Mouse (Mus musculus): ENCODE measurements around the gene Ubash3a.

Ubash3a gene

GRCm38 (mm10) chr17:31198877-31199276 is 8.8 kb upstream of the Ubash3a start, which contains the start of gene Tmprss3:
Tmprss3 (minus strand) TSS chr17:31198977.
- POLR2A ChIA-PET = interaction anchor here in 2 of 4 experiments (0.5 kb wide), 2 partner anchors 58 to 132 kb away, joined by 3 to 5 read pairs; no protein-coding TSS in a partner anchor
- CTCF ChIA-PET = interaction anchor here in 1 of 4 experiments (1.1 kb wide), 1 partner anchor 77 kb away, joined by 3 read pairs; no protein-coding TSS in a partner anchor

GRCm38 (mm10) chr17:31208654-31209053 is 981 bp downstream of the Ubash3a start:
- POLR2A ChIA-PET = interaction anchor here in 1 of 4 experiments (0.6 kb wide), 1 partner anchor 95 kb away, joined by 3 read pairs; no protein-coding TSS in a partner anchor
- CTCF ChIA-PET = interaction anchor here in 2 of 4 experiments (0.5 to 1.0 kb wide), 4 partner anchors 21 to 62 kb away, joined by 3 to 12 read pairs (median 4); no protein-coding TSS in a partner anchor

GRCm38 (mm10) chr17:31209376-31209930 is 1.8 kb downstream of the Ubash3a start:
- ChIA-PET POLR2A (interaction anchor here in 1 of 4 experiments (0.6 kb wide), 1 partner anchor 204 kb away, joined by 3 read pairs; no protein-coding TSS in a partner anchor), CTCF (interaction anchor here in 1 of 4 experiments (1.0 kb wide), 1 partner anchor 45 kb away, joined by 3 read pairs; no protein-coding TSS in a partner anchor)

GRCm38 (mm10) chr17:31210299-31210698 is 2.6 kb downstream of the Ubash3a start:
- ChIA-PET POLR2A (interaction anchor here in 2 of 4 experiments (0.5 to 2.3 kb wide), 5 partner anchors 8 to 357 kb away, joined by 3 to 5 read pairs (median 4); no protein-coding TSS in a partner anchor), CTCF (interaction anchor here in 2 of 4 experiments (0.6 to 1.6 kb wide), 3 partner anchors 23 to 190 kb away, joined by 3 to 8 read pairs (median 4); no protein-coding TSS in a partner anchor)

GRCm38 (mm10) chr17:31211881-31212280 is 4.2 kb downstream of the Ubash3a start:
- ChIA-PET CTCF (interaction anchor here (0.6 to 1.6 kb wide), 11 partner anchors 12 to 261 kb away, joined by 3 to 18 read pairs (median 4); no protein-coding TSS in a partner anchor), POLR2A (interaction anchor here in 2 of 4 experiments (0.7 to 2.3 kb wide), 10 partner anchors 12 to 285 kb away, joined by 3 to 8 read pairs (median 3); partner anchors contain the start of gene Rsph1 (in 1 of the 2))

GRCm38 (mm10) chr17:31216068-31216955 is 8.6 kb downstream of the Ubash3a start:
- CTCF ChIA-PET = interaction anchor here in 2 of 4 experiments (0.8 to 1.3 kb wide), 4 partner anchors 14 to 79 kb away, joined by 3 read pairs; no protein-coding TSS in a partner anchor
- POLR2A ChIA-PET = interaction anchor here in 2 of 4 experiments (0.5 to 1.2 kb wide), 3 partner anchors 14 to 97 kb away, joined by 3 to 4 read pairs (median 3); no protein-coding TSS in a partner anchor

GRCm38 (mm10) chr17:31222810-31223310 is 15.2 kb downstream of the Ubash3a start:
- ChIA-PET POLR2A (interaction anchor here in 1 of 4 experiments (2.3 kb wide), 1 partner anchor 11 kb away, joined by 8 read pairs; no protein-coding TSS in a partner anchor), CTCF (interaction anchor here in 1 of 4 experiments (0.6 kb wide), 1 partner anchor 20 kb away, joined by 3 read pairs; no protein-coding TSS in a partner anchor)

GRCm38 (mm10) chr17:31223835-31224234 is 16.2 kb downstream of the Ubash3a start:
- ChIA-PET POLR2A (interaction anchor here in 2 of 4 experiments (1.1 to 2.3 kb wide), 2 partner anchors 12 to 31 kb away, joined by 3 to 8 read pairs; no protein-coding TSS in a partner anchor), CTCF (no interaction called here)

- POLR2A ChIA-PET = interaction anchor here in 2 of 4 experiments (1.0 to 2.3 kb wide), 4 partner anchors 9 to 31 kb away, joined by 3 to 8 read pairs (median 4); no protein-coding TSS in a partner anchor
- CTCF ChIA-PET = interaction anchor here in 2 of 4 experiments (0.5 to 1.0 kb wide), 3 partner anchors 18 to 100 kb away, joined by 3 read pairs; no protein-coding TSS in a partner anchor
Observed at GRCm38 (mm10) chr17:31224591-31224990, 16.9 kb downstream of the Ubash3a start.

GRCm38 (mm10) chr17:31226368-31226767 is 18.7 kb downstream of the Ubash3a start:
- CTCF ChIA-PET = no interaction called here
- POLR2A ChIA-PET = interaction anchor here in 1 of 4 experiments (1.0 to 1.7 kb wide), 2 partner anchors 9 to 12 kb away, joined by 3 to 4 read pairs; no protein-coding TSS in a partner anchor

GRCm38 (mm10) chr17:31226931-31227330 is 19.3 kb downstream of the Ubash3a start:
- ChIA-PET POLR2A (no interaction called here), CTCF (no interaction called here)

- ChIA-PET CTCF (no interaction called here), POLR2A (interaction anchor here in 2 of 4 experiments (1.0 to 2.1 kb wide), 3 partner anchors 15 to 63 kb away, joined by 3 to 4 read pairs (median 4); no protein-coding TSS in a partner anchor)
Observed at GRCm38 (mm10) chr17:31231780-31232179, 24.1 kb downstream of the Ubash3a start.

GRCm38 (mm10) chr17:31232251-31233010 is 24.8 kb downstream of the Ubash3a start:
- ChIA-PET CTCF (interaction anchor here in 3 of 4 experiments (0.6 to 0.7 kb wide), 3 partner anchors 62 to 520 kb away, joined by 3 to 21 read pairs (median 9); no protein-coding TSS in a partner anchor), POLR2A (interaction anchor here in 2 of 4 experiments (1.2 to 2.1 kb wide), 2 partner anchors 15 to 34 kb away, joined by 4 read pairs; no protein-coding TSS in a partner anchor)

- CTCF ChIA-PET = interaction anchor here in 3 of 4 experiments (0.5 to 2.0 kb wide), 5 partner anchors 9 to 285 kb away, joined by 3 to 7 read pairs (median 4); no protein-coding TSS in a partner anchor
- POLR2A ChIA-PET = interaction anchor here in 2 of 4 experiments (0.6 to 1.0 kb wide), 5 partner anchors 10 to 174 kb away, joined by 3 to 5 read pairs (median 3); no protein-coding TSS in a partner anchor
Observed at GRCm38 (mm10) chr17:31235915-31236314, 28.2 kb downstream of the Ubash3a start.

GRCm38 (mm10) chr17:31238234-31239020 is 30.8 kb downstream of the Ubash3a start:
- ChIA-PET POLR2A (interaction anchor here in 1 of 4 experiments (0.6 kb wide), 1 partner anchor 27 kb away, joined by 5 read pairs; no protein-coding TSS in a partner anchor), CTCF (interaction anchor here in 2 of 4 experiments (0.5 to 1.2 kb wide), 3 partner anchors 119 to 455 kb away, joined by 3 read pairs; no protein-coding TSS in a partner anchor)

- ChIA-PET CTCF (no interaction called here), POLR2A (interaction anchor here in 1 of 4 experiments (1.0 kb wide), 1 partner anchor 250 kb away, joined by 3 read pairs; no protein-coding TSS in a partner anchor)
Observed at GRCm38 (mm10) chr17:31241156-31241555, 33.5 kb downstream of the Ubash3a start.
